Mouse (Mus musculus): ENCODE data around the gene Gm1113.
A peak's percentile ranks its signal among the peaks of the same experiment; 100 is the strongest.

Gm1113 gene

GRCm38 (mm10) chr9:35518169-35518568, at the start of gene Gm1113:
Gene Gm1113, minus strand, starts transcription at chr9:35518269.
- no peak for DNase-seq

- no peak for DNase-seq
Observed at GRCm38 (mm10) chr9:35564536-35565240, 46.6 kb upstream of the Gm1113 start.

- DNase-seq, result no peak
Observed at GRCm38 (mm10) chr9:35561583-35561982, 43.5 kb upstream of the Gm1113 start.

GRCm38 (mm10) chr9:35561076-35561475, 43.0 kb upstream of the Gm1113 start:
- no peak for DNase-seq

- DNase-seq, result peak; percentile 98
Observed at GRCm38 (mm10) chr9:35559009-35559890, 41.2 kb upstream of the Gm1113 start.

- peak; percentile 85 for DNase-seq
Observed at GRCm38 (mm10) chr9:35558257-35559008, 40.4 kb upstream of the Gm1113 start, which contains the start of the genes Ddx25 and Pus3. Gene Ddx25, minus strand, starts transcription at chr9:35558528. Gene Pus3, plus strand, starts transcription at chr9:35558595.

GRCm38 (mm10) chr9:35556494-35557102, 38.5 kb upstream of the Gm1113 start:
- no peak for DNase-seq

GRCm38 (mm10) chr9:35548455-35548854, 30.4 kb upstream of the Gm1113 start:
- DNase-seq, result no peak

GRCm38 (mm10) chr9:35546745-35547144, 28.7 kb upstream of the Gm1113 start:
- DNase-seq, result no peak

GRCm38 (mm10) chr9:35545704-35546103, 27.6 kb upstream of the Gm1113 start:
- DNase-seq, result no peak

GRCm38 (mm10) chr9:35544666-35545065, 26.6 kb upstream of the Gm1113 start:
- no peak for DNase-seq

GRCm38 (mm10) chr9:35543099-35543860, 25.2 kb upstream of the Gm1113 start:
- DNase-seq, result no peak

- no peak for DNase-seq
Observed at GRCm38 (mm10) chr9:35541941-35542340, 23.9 kb upstream of the Gm1113 start.

- DNase-seq, result peak; percentile 91
Observed at GRCm38 (mm10) chr9:35541488-35541887, 23.4 kb upstream of the Gm1113 start.

GRCm38 (mm10) chr9:35541024-35541423, 23.0 kb upstream of the Gm1113 start:
- no peak for DNase-seq

GRCm38 (mm10) chr9:35539001-35539750, 21.1 kb upstream of the Gm1113 start:
- no peak for DNase-seq

- DNase-seq, result no peak
Observed at GRCm38 (mm10) chr9:35535876-35536275, 17.8 kb upstream of the Gm1113 start.

GRCm38 (mm10) chr9:35535110-35535509, 17.0 kb upstream of the Gm1113 start:
- DNase-seq, result peak; percentile 85

GRCm38 (mm10) chr9:35533266-35533665, 15.2 kb upstream of the Gm1113 start:
- DNase-seq, result no peak

- DNase-seq, result peak; percentile 86
Observed at GRCm38 (mm10) chr9:35529796-35530195, 11.7 kb upstream of the Gm1113 start.

- no peak for DNase-seq
Observed at GRCm38 (mm10) chr9:35529141-35529540, 11.1 kb upstream of the Gm1113 start.

Measured in embryo, embryonic 11 days (tissue).